Mouse (Mus musculus): Measurements from ENCODE around the gene Nt5dc1. TPM values are rescaled to one million over a fixed set of nuclear protein-coding genes. Genes with fewer than 3 reads are reported as not detected.

The Nt5dc1 gene
- polyA plus RNA-seq, 1 experiment from 2014 or later: 12.8 TPM

GRCm38 (mm10) chr10:34326701-34327100 is 91.7 kb downstream of the Nt5dc1 start:
- no peak for ATAC-seq (ENCODE audit: low read depth)

GRCm38 (mm10) chr10:34320809-34321208 is 97.5 kb downstream of the Nt5dc1 start:
- H3K4me1 ChIP-seq (replicated peaks; ENCODE audit: control insufficient read depth, insufficient read depth, low read length): 0 out of 2 replicates have a peak, but pooled peaks cover 2% of the 10 kb centered on the region
- no peak overlapping the region for H3K27ac ChIP-seq (ENCODE audit: low read length)
- WGBS: 79% methylated on average over 2 of the region's 2 CpGs
- H3K4me2 ChIP-seq (ENCODE audit: low read depth, low read length): no peak overlapping the region
- H3K36me3 ChIP-seq (ENCODE audit: control insufficient read depth, insufficient read depth, low read length): no peaks in the 10 kb centered on the region; the same call in 1 of the 2 replicates
- H3K9me3 ChIP-seq (ENCODE audit: control insufficient read depth, low read length): no peaks in the 10 kb centered on the region
- H3K4me3 ChIP-seq (ENCODE audit: low read length): no peak overlapping the region
- no peak for ATAC-seq (ENCODE audit: low read depth)
- no peak overlapping the region for H3K9ac ChIP-seq (ENCODE audit: low read length)
- no peaks in the 10 kb centered on the region for H3K27me3 ChIP-seq (ENCODE audit: control insufficient read depth, insufficient read depth, low read depth, low read length)

More at GRCm38 (mm10) chr10:34326701-34327100, 91.7 kb downstream of the Nt5dc1 start:
- H3K36me3 ChIP-seq (ENCODE audit: control insufficient read depth, insufficient read depth, low read length): no peaks in the 10 kb centered on the region
- no peaks in the 10 kb centered on the region for H3K4me1 ChIP-seq (replicated peaks; ENCODE audit: control insufficient read depth, insufficient read depth, low read length)
- H3K4me2 ChIP-seq (ENCODE audit: low read depth, low read length): no peak overlapping the region
- no peaks in the 10 kb centered on the region for H3K27me3 ChIP-seq (ENCODE audit: control insufficient read depth, insufficient read depth, low read depth, low read length)
- no peak overlapping the region for H3K4me3 ChIP-seq (ENCODE audit: low read length)
- H3K9ac ChIP-seq (ENCODE audit: low read length): no peak overlapping the region
- 14% methylated on average over 4 of the region's 4 CpGs for WGBS
- H3K9me3 ChIP-seq (ENCODE audit: control insufficient read depth, low read length): no peaks in the 10 kb centered on the region
- no peak overlapping the region for H3K27ac ChIP-seq (ENCODE audit: low read length)

- Histone ChIP-seq H3K9ac (ENCODE audit: low read length) (no peak overlapping the region), H3K4me3 (ENCODE audit: low read length) (no peak overlapping the region), H3K27ac (ENCODE audit: low read length) (no peak overlapping the region), H3K9me3 (ENCODE audit: control insufficient read depth, low read length) (no peaks in the 10 kb centered on the region), H3K4me2 (ENCODE audit: low read depth, low read length) (no peak overlapping the region), H3K36me3 (ENCODE audit: control insufficient read depth, insufficient read depth, low read length) (no peaks in the 10 kb centered on the region; the same call in 1 of the 2 replicates), H3K27me3 (ENCODE audit: control insufficient read depth, insufficient read depth, low read depth, low read length) (no peaks in the 10 kb centered on the region), H3K4me1 (replicated peaks; ENCODE audit: control insufficient read depth, insufficient read depth, low read length) (0 out of 2 replicates have a peak, but pooled peaks cover 2% of the 10 kb centered on the region)
- WGBS: 35% methylated on average over 2 of the region's 2 CpGs
- ATAC-seq (ENCODE audit: low read depth): no peak
These were observed 101.1 kb downstream of the Nt5dc1 start for GRCm38 (mm10) chr10:34317217-34317606.

GRCm38 (mm10) chr10:34316571-34317216 is 101.7 kb downstream of the Nt5dc1 start:
- Histone ChIP-seq H3K4me3 (ENCODE audit: low read length) (no peak overlapping the region), H3K9ac (ENCODE audit: low read length) (no peak overlapping the region), H3K4me2 (ENCODE audit: low read depth, low read length) (no peak overlapping the region), H3K27ac (ENCODE audit: low read length) (no peak overlapping the region), H3K36me3 (ENCODE audit: control insufficient read depth, insufficient read depth, low read length) (no peaks in the 10 kb centered on the region; the same call in 1 of the 2 replicates), H3K9me3 (ENCODE audit: control insufficient read depth, low read length) (no peaks in the 10 kb centered on the region), H3K27me3 (ENCODE audit: control insufficient read depth, insufficient read depth, low read depth, low read length) (no peaks in the 10 kb centered on the region), H3K4me1 (replicated peaks; ENCODE audit: control insufficient read depth, insufficient read depth, low read length) (0 out of 2 replicates have a peak, but pooled peaks cover 2% of the 10 kb centered on the region)
- ATAC-seq (ENCODE audit: low read depth): peak; percentile 47
- WGBS: 0% methylated on average over 3 of the region's 3 CpGs

GRCm38 (mm10) chr10:34312536-34312935 is 105.8 kb downstream of the Nt5dc1 start:
- Histone ChIP-seq H3K27me3 (ENCODE audit: control insufficient read depth, insufficient read depth, low read depth, low read length) (no peaks in the 10 kb centered on the region), H3K9me3 (ENCODE audit: control insufficient read depth, low read length) (no peaks in the 10 kb centered on the region), H3K9ac (ENCODE audit: low read length) (no peak overlapping the region), H3K4me3 (ENCODE audit: low read length) (no peak overlapping the region), H3K4me2 (ENCODE audit: low read depth, low read length) (no peak overlapping the region), H3K36me3 (ENCODE audit: control insufficient read depth, insufficient read depth, low read length) (no peaks in the 10 kb centered on the region), H3K4me1 (replicated peaks; ENCODE audit: control insufficient read depth, insufficient read depth, low read length) (0 out of 2 replicates have a peak, but pooled peaks cover 2% of the 10 kb centered on the region), H3K27ac (ENCODE audit: low read length) (no peak overlapping the region)
- ATAC-seq (ENCODE audit: low read depth): no peak
- WGBS: 71% methylated on average over 3 of the region's 3 CpGs

- Histone ChIP-seq H3K4me1 (replicated peaks; ENCODE audit: control insufficient read depth, insufficient read depth, low read length) (no peaks in the 10 kb centered on the region), H3K27me3 (ENCODE audit: control insufficient read depth, insufficient read depth, low read depth, low read length) (no peaks in the 10 kb centered on the region), H3K9ac (ENCODE audit: low read length) (no peak overlapping the region), H3K36me3 (ENCODE audit: control insufficient read depth, insufficient read depth, low read length) (no peaks in the 10 kb centered on the region), H3K9me3 (ENCODE audit: control insufficient read depth, low read length) (no peaks in the 10 kb centered on the region), H3K4me2 (ENCODE audit: low read depth, low read length) (no peak overlapping the region), H3K27ac (ENCODE audit: low read length) (no peak overlapping the region), H3K4me3 (ENCODE audit: low read length) (no peak overlapping the region)
- no peak for ATAC-seq (ENCODE audit: low read depth)
- WGBS: 70% methylated on average over 9 of the region's 9 CpGs
These were observed 108.3 kb downstream of the Nt5dc1 start for GRCm38 (mm10) chr10:34309915-34310685.

GRCm38 (mm10) chr10:34307070-34307469 is 111.3 kb downstream of the Nt5dc1 start:
- Histone ChIP-seq H3K4me3 (ENCODE audit: low read length) (no peak overlapping the region), H3K9ac (ENCODE audit: low read length) (no peak overlapping the region), H3K36me3 (ENCODE audit: control insufficient read depth, insufficient read depth, low read length) (no peaks in the 10 kb centered on the region), H3K27ac (ENCODE audit: low read length) (no peak overlapping the region), H3K4me2 (ENCODE audit: low read depth, low read length) (no peak overlapping the region), H3K27me3 (ENCODE audit: control insufficient read depth, insufficient read depth, low read depth, low read length) (no peaks in the 10 kb centered on the region), H3K4me1 (replicated peaks; ENCODE audit: control insufficient read depth, insufficient read depth, low read length) (no peaks in the 10 kb centered on the region), H3K9me3 (ENCODE audit: control insufficient read depth, low read length) (no peaks in the 10 kb centered on the region)
- no peak for ATAC-seq (ENCODE audit: low read depth)

GRCm38 (mm10) chr10:34300368-34300767 is 118.0 kb downstream of the Nt5dc1 start:
- Histone ChIP-seq H3K4me3 (ENCODE audit: low read length) (no peak overlapping the region), H3K27me3 (ENCODE audit: control insufficient read depth, insufficient read depth, low read depth, low read length) (no peaks in the 10 kb centered on the region), H3K4me2 (ENCODE audit: low read depth, low read length) (peak overlapping the region; percentile 1; the same call in 1 of the 2 replicates), H3K9me3 (ENCODE audit: control insufficient read depth, low read length) (no peaks in the 10 kb centered on the region), H3K4me1 (replicated peaks; ENCODE audit: control insufficient read depth, insufficient read depth, low read length) (peaks cover 12% of the 10 kb centered on the region), H3K27ac (ENCODE audit: low read length) (no peak overlapping the region), H3K36me3 (ENCODE audit: control insufficient read depth, insufficient read depth, low read length) (no peaks in the 10 kb centered on the region), H3K9ac (ENCODE audit: low read length) (no peak overlapping the region)
- WGBS: 17% methylated on average over 5 of the region's 5 CpGs
- ATAC-seq (ENCODE audit: low read depth): no peak

- H3K9me3 ChIP-seq (ENCODE audit: control insufficient read depth, low read length): no peaks in the 10 kb centered on the region
- no peak for ATAC-seq (ENCODE audit: low read depth)
- H3K4me1 ChIP-seq (replicated peaks; ENCODE audit: control insufficient read depth, insufficient read depth, low read length): peaks cover 12% of the 10 kb centered on the region
- no peak overlapping the region for H3K27ac ChIP-seq (ENCODE audit: low read length)
- peak overlapping the region; percentile 71 for H3K9ac ChIP-seq (ENCODE audit: low read length)
- H3K4me2 ChIP-seq (ENCODE audit: low read depth, low read length): peak overlapping the region; percentile 95
- no peaks in the 10 kb centered on the region for H3K36me3 ChIP-seq (ENCODE audit: control insufficient read depth, insufficient read depth, low read length)
- WGBS: 43% methylated on average over 25 of the region's 25 CpGs
- peak overlapping the region; percentile 72 for H3K4me3 ChIP-seq (ENCODE audit: low read length)
- no peaks in the 10 kb centered on the region for H3K27me3 ChIP-seq (ENCODE audit: control insufficient read depth, insufficient read depth, low read depth, low read length)
These were observed 120.2 kb downstream of the Nt5dc1 start for GRCm38 (mm10) chr10:34297980-34298753.
